In genomic region chr3:104221156-104221555, GRCm38 (mm10) we compare ENCODE assay signal across 8 mouse cellular contexts. TPM values are rescaled to one million over a fixed set of nuclear protein-coding genes. Genes with fewer than 3 reads are reported as not detected.
DNase-seq lines count a peak whose midpoint lies in the region; ATAC-seq and TF ChIP-seq lines count a peak whose summit lies in the region.

No protein-coding gene starts in this region.

- H3K4me3 ChIP-seq in lung, embryonic 14.5 days (ENCODE audit: low read depth, low read length) = peak overlapping the region; percentile 78
- H3K4me3 ChIP-seq in forebrain, embryonic 14.5 days (ENCODE audit: low read depth, low read length) = peak overlapping the region; percentile 84
- H3K4me3 ChIP-seq in liver, embryonic 13.5 days (replicated peaks) = peak overlapping the region; percentile 76
- peak overlapping the region; percentile 76 for H3K4me3 ChIP-seq in stomach, embryonic 16.5 days (replicated peaks; ENCODE audit: low read length)

- H3K4me2 ChIP-seq in lung, embryonic 14.5 days = peak overlapping the region; percentile 82
- H3K4me2 ChIP-seq in forebrain, embryonic 14.5 days (ENCODE audit: low read length) = peak overlapping the region; percentile 47
- H3K4me2 ChIP-seq in liver, embryonic 13.5 days = peak overlapping the region; percentile 99
- H3K4me2 ChIP-seq in stomach, embryonic 16.5 days (ENCODE audit: low read depth, low read length) = peak overlapping the region; percentile 65

- WGBS in lung, embryonic 14.5 days = 2% methylated on average over 11 of the region's 11 CpGs
- WGBS in forebrain, embryonic 14.5 days = 12% methylated on average over 11 of the region's 11 CpGs
- 7% methylated on average over 11 of the region's 11 CpGs for WGBS in liver, embryonic 13.5 days (ENCODE audit: insufficient replicate concordance)
- WGBS in stomach, embryonic 16.5 days = 6% methylated on average over 11 of the region's 11 CpGs

- ATAC-seq in lung, embryonic 14.5 days (ENCODE audit: insufficient read depth) = no peak
- ATAC-seq in forebrain, embryonic 14.5 days = no peak
- ATAC-seq in liver, embryonic 13.5 days (ENCODE audit: low read depth) = no peak
- ATAC-seq in stomach, embryonic 16.5 days (ENCODE audit: insufficient read depth, low FRiP score) = no peak

- H3K9me3 ChIP-seq in lung, embryonic 14.5 days (ENCODE audit: low read depth, low read length) = no peaks in the 10 kb centered on the region
- H3K9me3 ChIP-seq in forebrain, embryonic 14.5 days (replicated peaks; ENCODE audit: control insufficient read depth, low read length) = no peaks in the 10 kb centered on the region
- H3K9me3 ChIP-seq in liver, embryonic 13.5 days (replicated peaks) = no peaks in the 10 kb centered on the region
- H3K9me3 ChIP-seq in stomach, embryonic 16.5 days (replicated peaks; ENCODE audit: control insufficient read depth, low read length) = no peaks in the 10 kb centered on the region

- H3K27ac ChIP-seq in lung, embryonic 14.5 days (ENCODE audit: low read depth) = peak overlapping the region; percentile 79
- H3K27ac ChIP-seq in forebrain, embryonic 14.5 days (ENCODE audit: low read depth, low read length) = no peak overlapping the region; the same call in 1 of the 2 replicates
- peak overlapping the region; percentile 53; the same call in 1 of the 2 replicates for H3K27ac ChIP-seq in liver, embryonic 13.5 days
- H3K27ac ChIP-seq in stomach, embryonic 16.5 days (ENCODE audit: low read length) = peak overlapping the region; percentile 80

- H3K4me1 ChIP-seq in lung, embryonic 14.5 days (ENCODE audit: insufficient read depth) = no peaks in the 10 kb centered on the region
- H3K4me1 ChIP-seq in forebrain, embryonic 14.5 days (ENCODE audit: control insufficient read depth, insufficient read depth, low read length) = peaks cover 9% of the 10 kb centered on the region
- H3K4me1 ChIP-seq in liver, embryonic 13.5 days (replicated peaks) = peaks cover 28% of the 10 kb centered on the region
- H3K4me1 ChIP-seq in stomach, embryonic 16.5 days (ENCODE audit: control insufficient read depth, insufficient read depth, low read length) = peaks cover 12% of the 10 kb centered on the region

- peak; percentile 28 for DNase-seq in lung, embryonic 14.5 days
- no peak for DNase-seq in lung, postnatal 10 days
- DNase-seq in forebrain, embryonic 14.5 days (ENCODE audit: low spot score) = no peak
- DNase-seq in liver, embryonic 13.5 days = no peak
- no peak for DNase-seq in ovary, postnatal 10 days (ENCODE audit: low spot score)
- DNase-seq in thymus, adult 18-20 months = no peak
- DNase-seq in testis, postnatal 10 days (ENCODE audit: low spot score) = no peak

- no peaks in the 10 kb centered on the region for H3K36me3 ChIP-seq in lung, embryonic 14.5 days (ENCODE audit: insufficient read depth)
- H3K36me3 ChIP-seq in forebrain, embryonic 14.5 days (ENCODE audit: control insufficient read depth, insufficient read depth, low read length) = no peaks in the 10 kb centered on the region
- no peaks in the 10 kb centered on the region for H3K36me3 ChIP-seq in liver, embryonic 13.5 days
- no peaks in the 10 kb centered on the region for H3K36me3 ChIP-seq in stomach, embryonic 16.5 days (ENCODE audit: control insufficient read depth, insufficient read depth, low read length)

- H3K9ac ChIP-seq in lung, embryonic 14.5 days = peak overlapping the region; percentile 47; the same call in 1 of the 2 replicates
- H3K9ac ChIP-seq in forebrain, embryonic 14.5 days (ENCODE audit: low read length) = peak overlapping the region; percentile 18; the same call in 1 of the 2 replicates
- peak overlapping the region; percentile 67 for H3K9ac ChIP-seq in liver, embryonic 13.5 days
- H3K9ac ChIP-seq in stomach, embryonic 16.5 days (ENCODE audit: low read length) = peak overlapping the region; percentile 71

- H3K27me3 ChIP-seq in lung, embryonic 14.5 days (ENCODE audit: insufficient read depth, low read length) = no peaks in the 10 kb centered on the region
- H3K27me3 ChIP-seq in forebrain, embryonic 14.5 days (replicated peaks; ENCODE audit: control insufficient read depth, insufficient read depth, low read length) = no peaks in the 10 kb centered on the region
- peaks cover 21% of the 10 kb centered on the region for H3K27me3 ChIP-seq in liver, embryonic 13.5 days
- no peaks in the 10 kb centered on the region for H3K27me3 ChIP-seq in stomach, embryonic 16.5 days (ENCODE audit: control insufficient read depth, insufficient read depth, low read length)

- TF ChIP-seq CTCF in lung, embryonic 14.5 days (IDR thresholded peaks at IDR 0.05; ENCODE audit: low read depth) = no peak

RNA-seq across cellular contexts. Expression of gene Magi3, which starts 1.0 kb away (rescaled TPM):
- polyA plus RNA-seq in lung, embryonic 14.5 days (2014; fragmentation: Nextera tagmentation; extraction: Ambion mirVana) = 9.6 and 10.5 TPM in 2 replicates
- 5.1 and 5.5 TPM in 2 replicates for polyA plus RNA-seq in forebrain, embryonic 14.5 days (2014; fragmentation: Nextera tagmentation; extraction: Ambion mirVana)
- polyA plus RNA-seq in liver, embryonic 13.5 days (2015; fragmentation: Nextera tagmentation; extraction: Ambion mirVana) = 1.2 and 1.5 TPM in 2 replicates
- polyA plus RNA-seq in stomach, embryonic 16.5 days (2015; fragmentation: Nextera tagmentation; extraction: Ambion mirVana) = 5.5 and 6.3 TPM in 2 replicates

Comparison
In these comparisons a context has a peak if more than half of its experiments do, and no peak if none do; other contexts are left out.
1. H3K4me2 ChIP-seq: peak in every context shown above with its lines; median percentile 99 in liver, embryonic 13.5 days; 82 in lung, embryonic 14.5 days; 65 in stomach, embryonic 16.5 days; 47 in forebrain, embryonic 14.5 days.
2. H3K9ac ChIP-seq: peak in every context shown above with its lines; median percentile 71 in stomach, embryonic 16.5 days; 67 in liver, embryonic 13.5 days; 47 in lung, embryonic 14.5 days; 18 in forebrain, embryonic 14.5 days.